In genomic region chr15:11165883-11166282, GRCm38 (mm10) we compare ENCODE assay signal across 16 mouse cellular contexts.
DNase-seq lines count a peak whose midpoint lies in the region; ATAC-seq and TF ChIP-seq lines count a peak whose summit lies in the region.
"Had no signal": no experiment of that assay in that cellular context is flagged by ENCODE, and none has a peak within 500 bp of the region (broad histone marks: within the 10 kb centered on the region; RNA-seq: fewer than 3 reads in every experiment).

No protein-coding gene starts in this region.

- TF ChIP-seq POLR2A in kidney, adult 2 months (IDR thresholded peaks at IDR 0.05; ENCODE audit: low read depth, low read length): no peak

- H3K4me2 ChIP-seq in heart, embryonic 12.5 days: no peak overlapping the region
- H3K4me2 ChIP-seq: embryonic facial prominence, embryonic 13.5 days; midbrain, embryonic 13.5 days had no signal

- H3K9me3 ChIP-seq in heart, embryonic 12.5 days (replicated peaks): no peaks in the 10 kb centered on the region
- H3K9me3 ChIP-seq: embryonic facial prominence, embryonic 13.5 days; forebrain, embryonic 10.5 days; midbrain, embryonic 13.5 days had no signal

- H3K4me1 ChIP-seq in heart, embryonic 12.5 days (replicated peaks): no peaks in the 10 kb centered on the region
- no peaks in the 10 kb centered on the region for H3K4me1 ChIP-seq in kidney, adult 2 months (ENCODE audit: control insufficient read depth, insufficient read depth, low read length)
- H3K4me1 ChIP-seq: embryonic facial prominence, embryonic 13.5 days; forebrain, embryonic 10.5 days; midbrain, embryonic 13.5 days had no signal

- intact Hi-C loops in heart, postnatal 25 days (cut with DNase I): no loop called here

- TF ChIP-seq CTCF in kidney, adult 2 months (conservative IDR thresholded peaks at IDR 0.05; ENCODE audit: insufficient read depth, insufficient read length, low read depth, low read length): no peak

- H3K36me3 ChIP-seq in heart, embryonic 12.5 days: no peaks in the 10 kb centered on the region
- no peaks in the 10 kb centered on the region for H3K36me3 ChIP-seq in kidney, adult 2 months (ENCODE audit: control insufficient read depth, insufficient read depth, low read length)
- H3K36me3 ChIP-seq: embryonic facial prominence, embryonic 13.5 days; forebrain, embryonic 10.5 days; midbrain, embryonic 13.5 days had no signal

- DNase-seq in heart, adult 11 months: peak; percentile 90
- peak; percentile 10 for DNase-seq in kidney, postnatal 10 days
- DNase-seq in kidney, adult 2 months: no peak
- peak; percentile 26 for DNase-seq in adipocyte (ENCODE audit: low spot score)
- DNase-seq in heart, postnatal 25 days (ENCODE audit: low spot score): peak; percentile 33
- no peak for DNase-seq in urinary bladder, postnatal 25 days (ENCODE audit: low spot score)
- no peak for DNase-seq in spleen, postnatal 10 days (ENCODE audit: low spot score in 2 of 2)
- DNase-seq: B cell, adult 2 months; cerebellum, postnatal 14 days; kidney, adult 9 months; lung, postnatal 14 days; thymus, postnatal 36 days had no signal

- H3K4me3 ChIP-seq in heart, embryonic 12.5 days: no peak overlapping the region
- H3K4me3 ChIP-seq in kidney, adult 2 months (ENCODE audit: insufficient read depth, low read depth, low read length): no peak overlapping the region
- H3K4me3 ChIP-seq: embryonic facial prominence, embryonic 13.5 days; forebrain, embryonic 10.5 days; midbrain, embryonic 13.5 days had no signal

- H3K9ac ChIP-seq in heart, embryonic 12.5 days: no peak overlapping the region
- H3K9ac ChIP-seq: embryonic facial prominence, embryonic 13.5 days; midbrain, embryonic 13.5 days had no signal

- no peak overlapping the region for H3K27ac ChIP-seq in heart, embryonic 12.5 days (ENCODE audit: poor library complexity, severe bottlenecking)
- H3K27ac ChIP-seq in kidney, adult 2 months (ENCODE audit: insufficient read depth, low read depth, low read length): no peak overlapping the region
- H3K27ac ChIP-seq: embryonic facial prominence, embryonic 13.5 days; forebrain, embryonic 10.5 days; midbrain, embryonic 13.5 days had no signal

- ATAC-seq in heart, embryonic 12.5 days (ENCODE audit: insufficient number of reproducible peaks, low FRiP score): no peak
- ATAC-seq: midbrain, embryonic 13.5 days had no signal

- no peaks in the 10 kb centered on the region for H3K27me3 ChIP-seq in heart, embryonic 12.5 days (replicated peaks)
- no peaks in the 10 kb centered on the region for H3K27me3 ChIP-seq in kidney, adult 2 months (replicated peaks; ENCODE audit: control insufficient read depth, insufficient read depth, low read length)
- H3K27me3 ChIP-seq: embryonic facial prominence, embryonic 13.5 days; midbrain, embryonic 13.5 days had no signal

- WGBS in heart, embryonic 12.5 days: 32% methylated on average over 3 of the region's 3 CpGs
- 40% methylated on average over 3 of the region's 3 CpGs for WGBS in kidney, adult 2 months

Comparison
In these comparisons a context has a peak if more than half of its experiments do, and no peak if none do; other contexts are left out.
1. DNase-seq: peak in heart, adult 11 months (single experiment), kidney, postnatal 10 days (single experiment), adipocyte (single experiment) and heart, postnatal 25 days (single experiment); none in kidney, adult 2 months (single experiment), urinary bladder, postnatal 25 days (single experiment) and spleen, postnatal 10 days (0 of 2).